In the genomic region with DNA sequence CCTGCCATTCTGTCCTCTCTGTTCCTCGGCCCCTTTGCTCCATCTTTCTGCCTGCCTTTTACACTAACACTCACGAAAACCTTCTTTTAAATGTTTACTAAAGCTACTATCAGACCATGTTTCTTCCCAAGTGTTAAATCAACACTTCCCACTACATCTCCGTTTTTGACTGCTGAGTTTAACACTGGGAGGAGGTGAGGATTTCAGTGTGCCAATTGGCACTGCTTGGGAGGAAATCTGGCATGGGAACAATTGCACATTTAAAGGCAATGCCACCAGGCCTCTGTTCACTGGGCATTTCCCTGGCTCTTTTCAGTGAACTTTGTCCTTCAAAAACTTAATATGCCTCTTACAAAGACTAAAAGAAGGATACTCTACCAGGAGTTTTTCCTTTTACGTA, we compare ENCODE assay signal across 16 mouse cellular contexts.
DNase-seq lines count a peak whose midpoint lies in the region; ATAC-seq and TF ChIP-seq lines count a peak whose summit lies in the region.
"Had no signal": no experiment of that assay in that cellular context is flagged by ENCODE, and none has a peak within 500 bp of the region (broad histone marks: within the 10 kb centered on the region; RNA-seq: fewer than 3 reads in every experiment).

No protein-coding gene starts in this region.

- no peak overlapping the region for H3K27ac ChIP-seq in forebrain, embryonic 13.5 days
- H3K27ac ChIP-seq in forebrain, embryonic 12.5 days: no peak overlapping the region
- H3K27ac ChIP-seq in midbrain, postnatal 0 days (ENCODE audit: low read depth, low read length): no peak overlapping the region
- no peak overlapping the region for H3K27ac ChIP-seq in midbrain, embryonic 11.5 days (ENCODE audit: low read depth, low read length)
- H3K27ac ChIP-seq: embryonic facial prominence, embryonic 13.5 days; hindbrain, embryonic 12.5 days; liver, embryonic 15.5 days had no signal

- DNase-seq in midbrain, postnatal 0 days (ENCODE audit: low spot score): peak; percentile 41
- DNase-seq in midbrain, embryonic 11.5 days (ENCODE audit: low spot score, missing footprints): no peak
- peak; percentile 10 to 34 for DNase-seq in left cerebral cortex, adult 18-20 months (ENCODE audit: low spot score in 2 of 2)
- no peak for DNase-seq in MN1 (ENCODE audit: low spot score)
- DNase-seq in thymus, postnatal 4 days: no peak
- DNase-seq: adrenal gland, postnatal 25 days; cerebellum, adult 9-10 months; kidney, adult 8-10 months; thymus, adult 2 months had no signal

- no peak overlapping the region for H3K9ac ChIP-seq in forebrain, embryonic 13.5 days
- no peak overlapping the region for H3K9ac ChIP-seq in forebrain, embryonic 12.5 days
- H3K9ac ChIP-seq in midbrain, postnatal 0 days (replicated peaks; ENCODE audit: low read length, poor library complexity, severe bottlenecking): no peak overlapping the region
- no peak overlapping the region for H3K9ac ChIP-seq in midbrain, embryonic 11.5 days (ENCODE audit: low read length)
- H3K9ac ChIP-seq: embryonic facial prominence, embryonic 13.5 days; heart, embryonic 12.5 days; hindbrain, embryonic 12.5 days; liver, embryonic 15.5 days had no signal

- 65% methylated on average over 4 of the region's 4 CpGs for WGBS in forebrain, embryonic 13.5 days
- WGBS in forebrain, embryonic 12.5 days: 75% methylated on average over 4 of the region's 4 CpGs
- 61% methylated on average over 4 of the region's 4 CpGs for WGBS in midbrain, postnatal 0 days
- WGBS in midbrain, embryonic 11.5 days: 74% methylated on average over 4 of the region's 4 CpGs

- peak; percentile 50; the same call in 1 of the 2 replicates for ATAC-seq in forebrain, embryonic 13.5 days
- no peak for ATAC-seq in forebrain, embryonic 12.5 days (ENCODE audit: low FRiP score)
- ATAC-seq in midbrain, postnatal 0 days (ENCODE audit: low FRiP score): no peak
- ATAC-seq in midbrain, embryonic 11.5 days (ENCODE audit: low FRiP score): no peak

- no peak for TF ChIP-seq CTCF in midbrain, postnatal 0 days (IDR thresholded peaks at IDR 0.05)

- no peak overlapping the region for H3K4me3 ChIP-seq in forebrain, embryonic 13.5 days
- no peak overlapping the region for H3K4me3 ChIP-seq in forebrain, embryonic 12.5 days (replicated peaks)
- no peak overlapping the region for H3K4me3 ChIP-seq in midbrain, postnatal 0 days (ENCODE audit: low read depth, low read length)
- H3K4me3 ChIP-seq in midbrain, embryonic 11.5 days (ENCODE audit: low read depth, low read length): no peak overlapping the region
- H3K4me3 ChIP-seq: embryonic facial prominence, embryonic 13.5 days; heart, embryonic 12.5 days; hindbrain, embryonic 12.5 days; liver, embryonic 15.5 days; myocyte had no signal

- no peaks in the 10 kb centered on the region for H3K27me3 ChIP-seq in forebrain, embryonic 13.5 days
- H3K27me3 ChIP-seq in forebrain, embryonic 12.5 days: no peaks in the 10 kb centered on the region
- no peaks in the 10 kb centered on the region for H3K27me3 ChIP-seq in midbrain, postnatal 0 days (ENCODE audit: insufficient read depth, low read length)
- H3K27me3 ChIP-seq in midbrain, embryonic 11.5 days (ENCODE audit: control insufficient read depth, insufficient read depth, low read length): no peaks in the 10 kb centered on the region
- H3K27me3 ChIP-seq: embryonic facial prominence, embryonic 13.5 days; heart, embryonic 12.5 days; hindbrain, embryonic 12.5 days; liver, embryonic 15.5 days had no signal

- no peak overlapping the region for H3K4me2 ChIP-seq in forebrain, embryonic 13.5 days
- H3K4me2 ChIP-seq in forebrain, embryonic 12.5 days: no peak overlapping the region
- no peak overlapping the region for H3K4me2 ChIP-seq in midbrain, postnatal 0 days (ENCODE audit: low read depth, low read length, poor library complexity, severe bottlenecking)
- no peak overlapping the region for H3K4me2 ChIP-seq in midbrain, embryonic 11.5 days
- H3K4me2 ChIP-seq: embryonic facial prominence, embryonic 13.5 days; heart, embryonic 12.5 days; hindbrain, embryonic 12.5 days; liver, embryonic 15.5 days had no signal

- no peaks in the 10 kb centered on the region for H3K9me3 ChIP-seq in forebrain, embryonic 13.5 days (replicated peaks)
- no peaks in the 10 kb centered on the region for H3K9me3 ChIP-seq in forebrain, embryonic 12.5 days
- no peaks in the 10 kb centered on the region for H3K9me3 ChIP-seq in midbrain, postnatal 0 days (ENCODE audit: low read length)
- H3K9me3 ChIP-seq in midbrain, embryonic 11.5 days (ENCODE audit: control insufficient read depth, low read length): no peaks in the 10 kb centered on the region
- H3K9me3 ChIP-seq: embryonic facial prominence, embryonic 13.5 days; heart, embryonic 12.5 days; hindbrain, embryonic 12.5 days; liver, embryonic 15.5 days had no signal

- no peaks in the 10 kb centered on the region for H3K36me3 ChIP-seq in forebrain, embryonic 13.5 days (ENCODE audit: poor library complexity, severe bottlenecking)
- H3K36me3 ChIP-seq in forebrain, embryonic 12.5 days (replicated peaks): no peaks in the 10 kb centered on the region
- H3K36me3 ChIP-seq in midbrain, postnatal 0 days (ENCODE audit: insufficient read depth, low read length): no peaks in the 10 kb centered on the region
- no peaks in the 10 kb centered on the region for H3K36me3 ChIP-seq in midbrain, embryonic 11.5 days (ENCODE audit: control insufficient read depth, insufficient read depth, low read length)
- H3K36me3 ChIP-seq: embryonic facial prominence, embryonic 13.5 days; heart, embryonic 12.5 days; hindbrain, embryonic 12.5 days; liver, embryonic 15.5 days had no signal

- no peaks in the 10 kb centered on the region for H3K4me1 ChIP-seq in forebrain, embryonic 13.5 days
- H3K4me1 ChIP-seq in forebrain, embryonic 12.5 days: no peaks in the 10 kb centered on the region
- H3K4me1 ChIP-seq in midbrain, postnatal 0 days (ENCODE audit: insufficient read depth, low read length): no peaks in the 10 kb centered on the region
- H3K4me1 ChIP-seq in midbrain, embryonic 11.5 days (ENCODE audit: control insufficient read depth, insufficient read depth, low read length): no peaks in the 10 kb centered on the region
- H3K4me1 ChIP-seq: embryonic facial prominence, embryonic 13.5 days; heart, embryonic 12.5 days; hindbrain, embryonic 12.5 days; liver, embryonic 15.5 days had no signal

Comparison
In these comparisons a context has a peak if more than half of its experiments do, and no peak if none do; other contexts are left out.
1. DNase-seq: peak in midbrain, postnatal 0 days (single experiment) and left cerebral cortex, adult 18-20 months (2 of 2); none in midbrain, embryonic 11.5 days (single experiment), MN1 (single experiment) and thymus, postnatal 4 days (single experiment).